Mouse (Mus musculus) megakaryocyte, embryonic 14.5 days (primary cell): ENCODE measurements at regions not wholly inside any gene's neighbourhood (a gene's known extent, or its start where the extent isn't known, plus 50 kb on each side); places are given as distances from the start of the nearest gene placed in this dataset.

Experiments
- FLI1 ChIP-seq: IDR thresholded peaks from 2 replicates; pipeline ENCODE4 v1.6.1; 2012; ENCODE audit warnings: low read length, inconsistent platforms, mixed read lengths
- GATA1 ChIP-seq: IDR thresholded peaks from 3 replicates; pipeline ENCODE4 v1.6.1; 2012; ENCODE audit warnings: mixed read lengths, low read length, inconsistent platforms, borderline replicate concordance

DNA sequence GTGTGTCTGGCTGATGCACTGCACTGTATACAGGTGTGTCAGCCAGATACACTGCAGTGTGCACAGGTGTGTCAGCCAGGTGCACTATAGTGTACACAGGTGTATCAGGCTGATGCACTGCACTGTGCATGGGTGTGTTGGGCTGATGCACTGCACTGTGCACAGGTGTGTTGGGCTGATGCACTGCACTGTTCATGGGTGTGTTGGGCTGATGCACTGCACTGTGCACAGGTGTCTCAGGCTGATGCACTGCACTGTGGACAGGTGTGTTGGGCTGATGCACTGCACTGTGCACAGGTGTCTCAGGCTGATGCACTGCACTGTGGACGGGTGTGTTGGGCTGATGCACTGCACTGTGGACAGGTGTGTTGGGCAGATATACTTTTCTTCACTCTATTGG lies 181.2 kb downstream of the 1810013L24Rik start:
- no peak for TF ChIP-seq GATA1
- no peak for TF ChIP-seq FLI1
